Mouse (Mus musculus): ENCODE measurements around the gene Irf2. TPM values are rescaled to one million over a fixed set of nuclear protein-coding genes. Genes with fewer than 3 reads are reported as not detected.
"Not testable (repeated sequence)": the region's sequence is repeated elsewhere in the genome, so short reads cannot be mapped to it uniquely, and the experiment has no call there.

Gene Irf2
- polyA plus RNA-seq, 1 experiment from 2014 or later, result 19.7 TPM

DNA sequence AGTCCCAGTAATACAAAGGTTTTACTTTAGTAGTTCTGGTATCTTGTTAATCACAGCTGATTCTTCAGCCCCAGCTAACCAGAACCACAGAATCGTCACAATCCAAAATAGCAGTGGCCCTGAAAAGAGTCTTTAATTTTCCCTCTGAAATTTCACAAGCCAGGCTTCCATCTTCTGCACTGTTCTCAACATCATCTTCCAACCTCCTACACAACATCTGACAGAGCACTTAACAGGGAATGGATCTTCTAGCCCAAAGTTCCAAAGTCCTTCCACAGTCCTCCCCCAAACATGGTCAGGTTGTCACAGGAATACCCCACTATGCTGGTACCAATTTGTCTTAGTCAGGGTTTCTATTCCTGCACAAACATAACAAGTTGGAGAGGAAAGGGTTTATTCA, 9.9 kb upstream of the Irf2 start:
- H3K4me2 ChIP-seq (replicated peaks); H3K27ac ChIP-seq (replicated peaks); H3K9ac ChIP-seq; H3K9me3 ChIP-seq (replicated peaks); H3K27me3 ChIP-seq; ATAC-seq (ENCODE audit: insufficient number of reproducible peaks, low FRiP score, low TSS enrichment, low read depth); H3K4me1 ChIP-seq; H3K36me3 ChIP-seq; H3K4me3 ChIP-seq (replicated peaks): not testable (repeated sequence)
- 71% methylated on average over 1 of the region's 1 CpGs for WGBS

DNA sequence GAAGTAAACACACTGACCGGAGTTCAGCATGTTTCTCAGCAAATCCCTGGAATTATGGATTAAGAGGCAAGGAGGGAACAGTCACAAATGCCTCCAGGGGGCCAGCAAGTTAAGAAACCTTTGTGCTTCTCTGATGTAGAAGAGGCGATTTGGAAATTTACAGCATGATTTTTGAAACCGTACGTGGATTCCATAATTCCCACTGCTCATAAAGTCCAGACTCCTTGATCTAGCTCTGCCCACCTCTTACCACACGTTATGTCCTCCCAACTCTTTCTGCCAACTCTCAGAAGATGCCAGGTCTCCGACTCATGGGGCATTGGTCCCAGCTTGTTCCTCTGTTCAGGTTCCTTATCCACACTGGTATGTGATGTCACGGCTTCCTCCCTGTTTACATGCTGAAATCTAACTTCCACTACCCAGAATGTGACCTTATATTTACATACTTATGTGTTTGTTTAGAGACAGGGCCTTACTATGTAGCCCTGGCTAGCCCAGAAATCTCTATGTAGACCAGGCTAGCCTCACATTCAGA, 7.1 kb upstream of the Irf2 start:
- no peak overlapping the region for H3K27ac ChIP-seq (replicated peaks)
- no peaks in the 10 kb centered on the region for H3K27me3 ChIP-seq
- no peaks in the 10 kb centered on the region for H3K36me3 ChIP-seq
- ATAC-seq (ENCODE audit: insufficient number of reproducible peaks, low FRiP score, low TSS enrichment, low read depth), result no peak
- H3K9ac ChIP-seq, result no peak overlapping the region
- H3K9me3 ChIP-seq (replicated peaks), result no peaks in the 10 kb centered on the region; the same call in 1 of the 2 replicates
- no peak overlapping the region for H3K4me2 ChIP-seq (replicated peaks)
- H3K4me3 ChIP-seq (replicated peaks), result no peak overlapping the region
- WGBS, result 72% methylated on average over 7 of the region's 7 CpGs
- no peaks in the 10 kb centered on the region for H3K4me1 ChIP-seq

DNA sequence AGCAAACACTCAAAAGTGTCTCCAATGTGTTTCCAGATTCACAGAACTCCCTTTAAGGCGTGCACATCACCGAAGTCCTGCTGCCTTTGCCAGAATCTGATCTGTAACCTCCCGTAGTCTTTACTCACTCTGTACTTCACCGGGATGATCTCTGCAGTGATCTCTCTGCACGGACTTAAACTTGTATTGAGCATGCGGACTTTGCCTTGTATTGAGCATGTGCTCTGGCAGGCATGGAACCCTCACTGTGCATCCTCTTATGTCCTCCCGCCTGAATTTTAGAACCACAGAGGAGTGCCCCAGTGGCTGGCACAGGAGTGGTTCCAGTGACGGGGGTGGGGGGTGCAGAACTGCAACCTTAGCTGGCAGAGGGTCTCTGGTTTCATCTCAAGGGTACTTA, 5.9 kb upstream of the Irf2 start:
- H3K9ac ChIP-seq, result no peak overlapping the region
- no peaks in the 10 kb centered on the region; the same call in 1 of the 2 replicates for H3K9me3 ChIP-seq (replicated peaks)

DNA sequence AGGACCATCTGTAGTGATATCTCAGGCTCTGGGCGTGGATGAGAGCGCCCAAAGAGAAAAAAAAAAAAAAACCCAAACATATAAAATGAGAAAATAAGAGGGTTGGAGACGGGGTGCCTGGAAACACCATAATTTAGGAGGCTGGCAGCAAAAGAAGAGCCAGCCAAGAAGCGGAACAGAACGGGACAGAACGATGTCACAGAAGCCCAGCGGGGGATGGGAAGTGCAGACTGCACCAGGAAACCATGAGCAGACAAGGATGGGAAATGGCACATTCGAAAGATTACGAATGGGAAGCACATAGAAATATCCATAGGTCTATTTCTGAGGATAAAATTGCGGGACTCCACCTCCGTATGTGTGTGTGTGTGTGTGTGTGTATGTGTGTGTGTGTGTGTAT, 4.0 kb upstream of the Irf2 start:
- Histone ChIP-seq H3K4me2 (replicated peaks) (no peak overlapping the region), H3K36me3 (no peaks in the 10 kb centered on the region), H3K27ac (replicated peaks) (no peak overlapping the region), H3K27me3 (no peaks in the 10 kb centered on the region), H3K4me1 (peaks cover 10% of the 10 kb centered on the region), H3K9me3 (replicated peaks) (no peaks in the 10 kb centered on the region; the same call in 1 of the 2 replicates), H3K9ac (no peak overlapping the region), H3K4me3 (replicated peaks) (no peak overlapping the region)
- ATAC-seq (ENCODE audit: insufficient number of reproducible peaks, low FRiP score, low TSS enrichment, low read depth), result no peak
- 70% methylated on average over 11 of the region's 11 CpGs for WGBS

More for the DNA sequence above, 5.9 kb upstream of the Irf2 start:
- ATAC-seq (ENCODE audit: insufficient number of reproducible peaks, low FRiP score, low TSS enrichment, low read depth), result no peak
- Histone ChIP-seq H3K27ac (replicated peaks) (no peak overlapping the region), H3K4me3 (replicated peaks) (no peak overlapping the region), H3K4me1 (peaks cover 8% of the 10 kb centered on the region), H3K27me3 (no peaks in the 10 kb centered on the region), H3K4me2 (replicated peaks) (no peak overlapping the region), H3K36me3 (no peaks in the 10 kb centered on the region)
- 75% methylated on average over 8 of the region's 8 CpGs for WGBS

DNA sequence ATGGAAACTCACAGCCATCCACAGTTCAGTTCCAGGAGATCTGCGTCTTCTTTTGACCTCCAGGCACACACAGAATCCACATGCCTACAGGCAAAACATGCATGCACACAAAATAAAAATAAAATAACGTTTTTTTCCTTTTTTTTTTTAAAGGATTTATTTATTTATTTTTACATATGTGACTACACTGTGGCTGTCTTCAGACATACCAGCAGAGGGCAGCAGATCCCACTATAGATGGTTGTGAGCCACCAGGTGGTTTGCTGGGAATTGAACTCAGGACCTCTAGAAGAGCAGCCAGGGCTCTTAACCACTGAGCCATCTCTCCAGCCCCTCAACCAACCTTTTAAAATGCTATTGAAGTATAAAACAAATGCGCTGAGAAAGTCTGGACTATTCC, 3.3 kb upstream of the Irf2 start:
- no peak for ATAC-seq (ENCODE audit: insufficient number of reproducible peaks, low FRiP score, low TSS enrichment, low read depth)
- WGBS, result 77% methylated on average over 3 of the region's 3 CpGs

DNA sequence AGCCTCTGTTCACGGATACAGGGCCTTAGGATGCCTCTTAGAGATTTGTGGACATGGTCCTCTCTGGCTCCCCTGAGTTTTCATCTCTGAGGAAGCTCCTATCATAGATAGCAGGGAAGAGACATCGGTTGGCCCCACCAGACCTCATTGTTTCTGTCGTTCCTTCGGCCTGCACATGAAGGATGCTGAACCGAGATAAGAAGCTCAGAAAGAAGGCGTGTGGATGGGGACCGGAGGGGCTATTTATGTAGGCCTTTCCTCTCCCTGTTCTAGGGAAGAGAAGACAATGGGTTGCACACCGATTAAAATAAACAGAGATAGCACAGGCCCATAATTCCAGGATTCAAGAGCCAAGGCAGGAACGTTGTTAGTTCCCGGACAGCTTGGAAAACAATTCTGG, 2.1 kb upstream of the Irf2 start:
- Histone ChIP-seq H3K36me3 (no peaks in the 10 kb centered on the region), H3K9me3 (replicated peaks) (no peaks in the 10 kb centered on the region; the same call in 1 of the 2 replicates), H3K9ac (no peak overlapping the region), H3K4me1 (peaks cover 20% of the 10 kb centered on the region), H3K27me3 (no peaks in the 10 kb centered on the region), H3K4me3 (replicated peaks) (no peak overlapping the region), H3K27ac (replicated peaks) (no peak overlapping the region), H3K4me2 (replicated peaks) (no peak overlapping the region)
- 88% methylated on average over 10 of the region's 10 CpGs for WGBS
- no peak for ATAC-seq (ENCODE audit: insufficient number of reproducible peaks, low FRiP score, low TSS enrichment, low read depth)

More for the DNA sequence above, 3.3 kb upstream of the Irf2 start:
- Histone ChIP-seq H3K9me3 (replicated peaks) (no peaks in the 10 kb centered on the region; the same call in 1 of the 2 replicates), H3K27ac (replicated peaks) (no peak overlapping the region), H3K9ac (no peak overlapping the region), H3K36me3 (no peaks in the 10 kb centered on the region), H3K4me2 (replicated peaks) (no peak overlapping the region), H3K4me1 (peaks cover 10% of the 10 kb centered on the region), H3K27me3 (no peaks in the 10 kb centered on the region), H3K4me3 (replicated peaks) (no peak overlapping the region)

DNA sequence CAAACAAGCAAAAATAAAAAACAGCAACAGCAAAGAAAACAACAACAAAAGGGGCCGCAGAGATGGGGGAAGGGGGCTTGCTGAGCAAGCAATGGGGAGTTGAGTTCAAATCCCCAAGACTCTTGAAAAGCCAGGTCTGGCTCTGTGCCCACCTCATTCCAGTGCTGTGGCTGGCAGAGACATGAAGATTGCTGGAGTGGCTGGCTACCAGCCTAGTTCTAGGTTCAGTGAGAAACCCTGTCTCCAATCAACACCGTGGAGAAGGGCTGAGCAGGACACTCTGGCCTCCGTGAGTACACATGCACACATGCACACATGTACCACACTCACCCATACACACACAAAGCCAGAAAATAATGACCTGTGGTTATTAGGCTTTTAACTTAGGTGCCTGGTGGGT, 1.6 kb upstream of the Irf2 start:
- WGBS, result 65% methylated on average over 3 of the region's 3 CpGs
- no peak overlapping the region for H3K4me2 ChIP-seq (replicated peaks)
- H3K4me3 ChIP-seq (replicated peaks), result no peak overlapping the region
- peaks cover 20% of the 10 kb centered on the region for H3K4me1 ChIP-seq
- H3K27ac ChIP-seq (replicated peaks), result peak overlapping the region; percentile 95; the same call in 1 of the 2 replicates
- ATAC-seq (ENCODE audit: insufficient number of reproducible peaks, low FRiP score, low TSS enrichment, low read depth), result no peak
- no peaks in the 10 kb centered on the region for H3K27me3 ChIP-seq
- H3K36me3 ChIP-seq, result no peaks in the 10 kb centered on the region
- no peak overlapping the region for H3K9ac ChIP-seq
- no peaks in the 10 kb centered on the region; the same call in 1 of the 2 replicates for H3K9me3 ChIP-seq (replicated peaks)

DNA sequence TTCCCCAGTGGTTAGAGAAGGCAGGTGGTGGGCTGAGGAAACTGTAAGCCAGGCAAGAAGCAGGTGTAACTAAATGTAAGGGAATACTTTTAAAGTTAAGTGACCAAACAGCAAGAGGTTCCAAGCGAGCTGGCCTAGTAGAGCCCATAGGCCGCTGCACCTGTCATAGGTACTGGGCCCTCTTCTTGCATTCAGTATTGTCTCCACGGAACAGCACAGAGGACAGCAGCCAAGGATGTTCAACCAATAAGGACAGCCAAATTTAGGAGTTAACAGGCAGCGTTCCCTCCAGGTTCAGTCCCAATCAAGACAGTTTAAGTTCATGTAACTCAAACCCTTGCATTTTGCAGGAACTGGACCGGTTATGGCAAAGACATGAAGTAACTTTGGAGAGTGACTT, 931 bp upstream of the Irf2 start:
- peaks cover 20% of the 10 kb centered on the region for H3K4me1 ChIP-seq
- no peaks in the 10 kb centered on the region for H3K36me3 ChIP-seq
- no peaks in the 10 kb centered on the region for H3K27me3 ChIP-seq
- no peak overlapping the region for H3K9ac ChIP-seq
- H3K9me3 ChIP-seq (replicated peaks), result no peaks in the 10 kb centered on the region; the same call in 1 of the 2 replicates
- peak overlapping the region; percentile 90 for H3K4me3 ChIP-seq (replicated peaks)
- no peak for ATAC-seq (ENCODE audit: insufficient number of reproducible peaks, low FRiP score, low TSS enrichment, low read depth)
- peak overlapping the region; percentile 60 for H3K4me2 ChIP-seq (replicated peaks)
- 28% methylated on average over 5 of the region's 5 CpGs for WGBS
- H3K27ac ChIP-seq (replicated peaks), result peak overlapping the region; percentile 95

DNA sequence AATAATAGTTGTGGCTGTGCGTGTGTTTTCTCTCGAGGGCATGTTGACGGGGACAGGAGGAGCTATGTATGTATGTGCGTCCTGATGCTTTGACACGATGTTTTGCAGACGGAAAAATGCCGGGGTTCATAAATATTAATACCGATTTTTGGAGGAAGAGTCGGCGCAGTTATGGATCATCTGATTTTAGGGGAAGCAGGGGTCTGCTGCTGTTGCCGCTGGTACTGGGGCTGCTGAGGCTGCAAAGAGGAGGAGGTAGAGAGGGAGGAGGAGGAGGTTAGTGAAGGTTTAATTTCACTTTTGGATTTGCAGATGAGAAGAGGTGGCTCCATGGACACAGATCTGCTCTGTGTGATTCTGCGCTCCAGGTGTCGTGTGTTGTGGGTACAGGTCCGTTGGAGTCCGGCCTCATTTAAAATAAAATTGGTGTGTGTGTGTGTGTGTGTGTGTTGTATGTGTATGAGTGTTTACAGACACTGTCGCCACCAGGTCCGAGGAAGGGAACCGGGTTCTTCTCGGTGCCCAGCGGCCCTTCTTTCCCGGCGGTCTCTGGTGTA, 502 bp downstream of the Irf2 start:
- Histone ChIP-seq H3K9ac (peak overlapping the region; percentile 97), H3K4me2 (replicated peaks) (peak overlapping the region; percentile 60), H3K27me3 (no peaks in the 10 kb centered on the region), H3K27ac (replicated peaks) (peak overlapping the region; percentile 95), H3K9me3 (replicated peaks) (no peaks in the 10 kb centered on the region; the same call in 1 of the 2 replicates), H3K4me1 (peaks cover 20% of the 10 kb centered on the region), H3K4me3 (replicated peaks) (peak overlapping the region; percentile 90), H3K36me3 (no peaks in the 10 kb centered on the region)
- ATAC-seq (ENCODE audit: insufficient number of reproducible peaks, low FRiP score, low TSS enrichment, low read depth), result no peak
- under 1% methylated on average over 22 of the region's 22 CpGs for WGBS

DNA sequence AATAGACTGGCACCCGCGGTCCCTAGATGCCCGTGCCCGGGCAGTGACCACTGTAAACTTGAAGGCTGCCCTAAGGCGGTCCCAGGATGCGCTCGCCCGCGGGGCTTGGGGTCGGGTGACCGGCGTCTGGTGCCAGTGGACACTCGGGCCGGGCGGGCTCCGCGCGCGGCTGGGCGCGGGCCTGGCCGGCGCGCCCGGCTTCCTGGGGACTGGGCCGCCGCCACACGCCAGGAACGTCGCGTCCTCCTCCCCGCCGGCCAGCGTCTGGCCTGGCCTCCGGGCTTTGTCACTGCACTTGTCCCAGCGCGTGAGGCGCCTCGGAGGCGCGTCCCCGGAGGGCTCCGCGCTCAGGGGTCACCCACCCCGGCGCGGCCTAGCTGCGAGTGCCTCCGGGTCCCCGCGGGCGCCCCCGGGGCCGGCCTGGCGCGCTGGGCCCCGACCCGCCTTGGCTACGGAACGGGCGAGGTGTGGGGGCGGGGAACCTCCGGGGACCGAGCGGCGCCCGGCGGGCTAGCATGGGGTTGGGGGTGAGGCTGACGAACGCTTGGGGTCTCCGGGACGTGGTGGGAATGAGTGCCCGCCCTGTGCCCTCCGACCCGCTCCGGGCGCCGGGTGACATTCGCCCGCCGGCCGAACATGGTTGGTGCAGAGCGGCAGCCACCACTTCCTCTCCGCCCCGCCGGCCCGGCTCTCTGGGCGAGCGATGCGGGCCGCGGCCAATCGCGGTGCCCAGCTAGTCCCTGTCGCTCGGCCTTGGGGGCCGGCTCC, 1.2 kb downstream of the Irf2 start:
- no peaks in the 10 kb centered on the region for H3K36me3 ChIP-seq
- WGBS, result under 1% methylated on average over 95 of the region's 97 CpGs
- ATAC-seq (ENCODE audit: insufficient number of reproducible peaks, low FRiP score, low TSS enrichment, low read depth), result peak; percentile 62
- no peaks in the 10 kb centered on the region; the same call in 1 of the 2 replicates for H3K9me3 ChIP-seq (replicated peaks)
- H3K4me2 ChIP-seq (replicated peaks), result peak overlapping the region; percentile 60
- H3K4me3 ChIP-seq (replicated peaks), result peak overlapping the region; percentile 90
- H3K27me3 ChIP-seq, result no peaks in the 10 kb centered on the region
- H3K27ac ChIP-seq (replicated peaks), result peak overlapping the region; percentile 95
- peaks cover 20% of the 10 kb centered on the region for H3K4me1 ChIP-seq
- H3K9ac ChIP-seq, result peak overlapping the region; percentile 97

DNA sequence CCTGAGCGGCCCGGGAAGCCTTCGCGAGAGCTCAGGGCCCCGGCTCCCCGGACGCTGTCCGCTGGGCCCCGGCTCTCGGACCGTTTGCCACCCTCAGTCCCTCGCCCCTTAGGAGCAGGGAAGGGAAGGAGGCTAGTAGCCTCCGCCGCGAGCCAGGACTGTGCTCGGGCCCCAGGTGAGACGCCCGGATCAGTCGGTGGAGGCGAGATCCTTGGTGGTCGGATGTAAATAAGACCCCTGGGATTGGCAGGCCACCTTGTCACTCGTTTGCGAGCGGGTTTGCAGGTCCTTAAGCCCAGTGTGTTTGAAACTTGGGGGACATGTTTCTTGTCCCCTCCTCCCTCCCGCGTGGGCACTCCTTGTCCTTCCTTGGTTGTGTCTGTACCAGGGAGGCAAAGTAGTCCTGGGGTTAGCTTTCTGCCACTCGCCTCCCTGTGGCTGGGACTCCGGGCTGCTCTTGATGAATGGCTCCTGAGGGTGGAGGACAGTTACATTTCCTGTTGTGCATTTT, 1.8 kb downstream of the Irf2 start:
- H3K4me2 ChIP-seq (replicated peaks), result peak overlapping the region; percentile 60
- H3K4me3 ChIP-seq (replicated peaks), result peak overlapping the region; percentile 90
- WGBS, result under 1% methylated on average over 28 of the region's 28 CpGs
- no peaks in the 10 kb centered on the region for H3K27me3 ChIP-seq
- no peaks in the 10 kb centered on the region; the same call in 1 of the 2 replicates for H3K9me3 ChIP-seq (replicated peaks)
- H3K36me3 ChIP-seq, result no peaks in the 10 kb centered on the region
- peak overlapping the region; percentile 95 for H3K27ac ChIP-seq (replicated peaks)
- peaks cover 23% of the 10 kb centered on the region for H3K4me1 ChIP-seq
- peak; percentile 68 for ATAC-seq (ENCODE audit: insufficient number of reproducible peaks, low FRiP score, low TSS enrichment, low read depth)
- H3K9ac ChIP-seq, result peak overlapping the region; percentile 97

All from embryonic facial prominence, embryonic 15.5 days (tissue).